Comparison of ENCODE assay signal across 32 mouse cellular contexts in genomic region chr7:35559838-35560237, GRCm38 (mm10). TPM values are rescaled to one million over a fixed set of nuclear protein-coding genes. Genes with fewer than 3 reads are reported as not detected.
A peak's percentile ranks its signal among the peaks of the same experiment; 100 is the strongest.
DNase-seq lines count a peak whose midpoint lies in the region; ATAC-seq and TF ChIP-seq lines count a peak whose summit lies in the region.
"Had no signal": no experiment of that assay in that cellular context is flagged by ENCODE, and none has a peak within 500 bp of the region (broad histone marks: within the 10 kb centered on the region; RNA-seq: fewer than 3 reads in every experiment).

No protein-coding gene starts in this region.

- peak; percentile 36 for DNase-seq in spleen, adult 12 weeks (ENCODE audit: low spot score)
- DNase-seq in spleen, postnatal 14 days (ENCODE audit: low spot score in 2 of 2): no peak
- DNase-seq in liver, embryonic 13.5 days: peak; percentile 55
- DNase-seq in adrenal gland, adult (ENCODE audit: inconsistent age in 2 of 2, low spot score in 1 of 2): no peak
- DNase-seq in hindbrain, postnatal 0 days (ENCODE audit: low spot score): no peak
- no peak for DNase-seq in thymus, postnatal 10 days (ENCODE audit: low spot score in 2 of 2)
- DNase-seq: adrenal gland, postnatal 14 days; B cell, adult 2 months; cerebellum, adult 11 months; cerebellum, postnatal 25 days; embryo, embryonic 11 days; gastrocnemius, postnatal 14 days; heart, adult 18-20 months; heart, postnatal 14 days; kidney, adult 11 months; kidney, postnatal 10 days; right cerebral cortex, postnatal 25 days; thymus, adult 2 months had no signal

- ATAC-seq in erythroblast, adult 5-6 weeks (replicated peaks; ENCODE audit: low FRiP score, poor library complexity, severe bottlenecking): peak; percentile 71
- ATAC-seq in liver, embryonic 13.5 days (ENCODE audit: low read depth): peak; percentile 52
- ATAC-seq in megakaryocyte-erythroid progenitor cell, adult 5-6 weeks (replicated peaks; ENCODE audit: low FRiP score, low TSS enrichment, poor library complexity, severe bottlenecking): peak; percentile 41
- ATAC-seq in hindbrain, postnatal 0 days: no peak
- ATAC-seq: activated CD4-positive, CD25-positive, alpha-beta regulatory T cell, adult 4 months; forebrain, embryonic 16.5 days; lung, postnatal 0 days; midbrain, embryonic 15.5 days had no signal

- peak overlapping the region; percentile 97 for H3K9ac ChIP-seq in liver, embryonic 13.5 days
- H3K9ac ChIP-seq in hindbrain, postnatal 0 days (replicated peaks; ENCODE audit: low read length): no peak overlapping the region
- H3K9ac ChIP-seq: embryonic facial prominence, embryonic 13.5 days; heart, embryonic 13.5 days; hindbrain, embryonic 12.5 days; midbrain, embryonic 15.5 days; neural tube, embryonic 12.5 days had no signal

- H3K4me1 ChIP-seq in liver, embryonic 13.5 days (replicated peaks): peaks cover 85% of the 10 kb centered on the region
- no peaks in the 10 kb centered on the region for H3K4me1 ChIP-seq in hindbrain, postnatal 0 days (ENCODE audit: insufficient read depth, low read length)
- H3K4me1 ChIP-seq: neural tube, embryonic 12.5 days had no signal

- peak overlapping the region; percentile 99 for H3K27ac ChIP-seq in liver, embryonic 13.5 days
- no peak overlapping the region for H3K27ac ChIP-seq in hindbrain, postnatal 0 days
- H3K27ac ChIP-seq: embryonic facial prominence, embryonic 13.5 days; heart, embryonic 13.5 days; hindbrain, embryonic 12.5 days; limb, embryonic 10.5 days; midbrain, embryonic 15.5 days; neural tube, embryonic 12.5 days had no signal

- H3K4me2 ChIP-seq in liver, embryonic 13.5 days: peak overlapping the region; percentile 59
- H3K4me2 ChIP-seq in hindbrain, postnatal 0 days (ENCODE audit: low read depth, low read length): no peak overlapping the region
- H3K4me2 ChIP-seq: embryonic facial prominence, embryonic 13.5 days; heart, embryonic 13.5 days; hindbrain, embryonic 12.5 days; midbrain, embryonic 15.5 days; neural tube, embryonic 12.5 days had no signal

- H3K36me3 ChIP-seq in liver, embryonic 13.5 days: no peaks in the 10 kb centered on the region
- H3K36me3 ChIP-seq in hindbrain, postnatal 0 days (ENCODE audit: insufficient read depth, low read length): no peaks in the 10 kb centered on the region
- H3K36me3 ChIP-seq: embryonic facial prominence, embryonic 13.5 days; heart, embryonic 13.5 days; hindbrain, embryonic 12.5 days; limb, embryonic 10.5 days; midbrain, embryonic 15.5 days; neural tube, embryonic 12.5 days had no signal

- no peak overlapping the region for H3K4me3 ChIP-seq in liver, embryonic 13.5 days (replicated peaks)
- H3K4me3 ChIP-seq in hindbrain, postnatal 0 days (ENCODE audit: low read length): no peak overlapping the region
- H3K4me3 ChIP-seq: embryonic facial prominence, embryonic 13.5 days; heart, embryonic 13.5 days; hindbrain, embryonic 12.5 days; limb, embryonic 10.5 days; midbrain, embryonic 15.5 days; neural tube, embryonic 12.5 days had no signal

- 31% methylated on average over 3 of the region's 3 CpGs for WGBS in liver, embryonic 13.5 days (ENCODE audit: insufficient replicate concordance)
- WGBS in hindbrain, postnatal 0 days: 95% methylated on average over 3 of the region's 3 CpGs

- no peaks in the 10 kb centered on the region for H3K9me3 ChIP-seq in liver, embryonic 13.5 days (replicated peaks)
- no peaks in the 10 kb centered on the region for H3K9me3 ChIP-seq in hindbrain, postnatal 0 days (ENCODE audit: low read length)
- H3K9me3 ChIP-seq: embryonic facial prominence, embryonic 13.5 days; heart, embryonic 13.5 days; hindbrain, embryonic 12.5 days; limb, embryonic 10.5 days; midbrain, embryonic 15.5 days; neural tube, embryonic 12.5 days had no signal

- H3K27me3 ChIP-seq in liver, embryonic 13.5 days: no peaks in the 10 kb centered on the region
- no peaks in the 10 kb centered on the region for H3K27me3 ChIP-seq in hindbrain, postnatal 0 days (ENCODE audit: insufficient read depth, low read length)
- H3K27me3 ChIP-seq: embryonic facial prominence, embryonic 13.5 days; heart, embryonic 13.5 days; hindbrain, embryonic 12.5 days; midbrain, embryonic 15.5 days; neural tube, embryonic 12.5 days had no signal

- TF ChIP-seq CTCF in hindbrain, postnatal 0 days (IDR thresholded peaks at IDR 0.05; ENCODE audit: low read depth): no peak

RNA-seq across cellular contexts. Expression of gene Nudt19, which starts 3.7 kb away (rescaled TPM):
- total RNA-seq in erythroblast, adult 5-6 weeks (2015; ENCODE audit: low replicate concordance): 55.3 and 55.8 TPM in 2 replicates
- total RNA-seq in erythroblast, adult 5-6 weeks (2017; ENCODE audit: low replicate concordance): 10.0 and 24.4 TPM in 2 replicates
- polyA plus RNA-seq in liver, embryonic 13.5 days (2015; fragmentation: Nextera tagmentation; extraction: Ambion mirVana): 96.0 and 105 TPM in 2 replicates
- total RNA-seq in megakaryocyte-erythroid progenitor cell, adult 5-6 weeks (2014; fragmentation: Nextera tagmentation): 116 and 170 TPM in 2 replicates
- 55.2 and 71.9 TPM in 2 replicates for total RNA-seq in megakaryocyte-erythroid progenitor cell, adult 5-6 weeks (2017)
- 57.4 and 58.5 TPM in 2 replicates for total RNA-seq in hindbrain, postnatal 0 days (2014; rRNA removed)
- polyA plus RNA-seq in hindbrain, postnatal 0 days (2015; fragmentation: Nextera tagmentation; extraction: Ambion mirVana): 133 and 144 TPM in 2 replicates

RNA-seq across cellular contexts. Expression of gene Tdrd12, which starts 22.3 kb away (rescaled TPM):
- not detected in 2 replicates for total RNA-seq in erythroblast, adult 5-6 weeks (2015; ENCODE audit: low replicate concordance)
- 0.94 TPM in 1 of 2 replicates, not detected in the other for total RNA-seq in erythroblast, adult 5-6 weeks (2017; ENCODE audit: low replicate concordance)
- polyA plus RNA-seq in liver, embryonic 13.5 days (2015; fragmentation: Nextera tagmentation; extraction: Ambion mirVana): 0.07 and 0.33 TPM in 2 replicates
- total RNA-seq in megakaryocyte-erythroid progenitor cell, adult 5-6 weeks (2014; fragmentation: Nextera tagmentation): 0.11 TPM in 1 of 2 replicates, not detected in the other
- total RNA-seq in megakaryocyte-erythroid progenitor cell, adult 5-6 weeks (2017): not detected in 2 replicates
- 0.07 and 0.68 TPM in 2 replicates for total RNA-seq in hindbrain, postnatal 0 days (2014; rRNA removed)
- 0.91 and 1.2 TPM in 2 replicates for polyA plus RNA-seq in hindbrain, postnatal 0 days (2015; fragmentation: Nextera tagmentation; extraction: Ambion mirVana)
- total RNA-seq: adrenal gland, postnatal 14 days; gastrocnemius, postnatal 14 days; liver, adult 2 months had no signal
- polyA plus RNA-seq: activated CD4-positive, CD25-positive, alpha-beta regulatory T cell, adult 4 months; liver, adult 2 months; lung, postnatal 0 days; spleen, adult 2 months; stomach, embryonic 14.5 days had no signal

RNA-seq across cellular contexts. Expression of gene Rgs9bp, which starts 25.5 kb away (rescaled TPM):
- total RNA-seq in erythroblast, adult 5-6 weeks (2015; ENCODE audit: low replicate concordance): 0.42 and 1.7 TPM in 2 replicates
- total RNA-seq in erythroblast, adult 5-6 weeks (2017; ENCODE audit: low replicate concordance): 0.14 and 0.68 TPM in 2 replicates
- polyA plus RNA-seq in liver, embryonic 13.5 days (2015; fragmentation: Nextera tagmentation; extraction: Ambion mirVana): 0.03 and 0.05 TPM in 2 replicates
- total RNA-seq in megakaryocyte-erythroid progenitor cell, adult 5-6 weeks (2014; fragmentation: Nextera tagmentation): 4.6 and 5.6 TPM in 2 replicates
- 3.1 and 4.0 TPM in 2 replicates for total RNA-seq in megakaryocyte-erythroid progenitor cell, adult 5-6 weeks (2017)
- 0.22 and 0.26 TPM in 2 replicates for total RNA-seq in hindbrain, postnatal 0 days (2014; rRNA removed)
- polyA plus RNA-seq in hindbrain, postnatal 0 days (2015; fragmentation: Nextera tagmentation; extraction: Ambion mirVana): 0.03 and 0.06 TPM in 2 replicates
- polyA plus RNA-seq: liver, adult 2 months had no signal

RNA-seq across cellular contexts. Expression of gene Ankrd27, which starts 26.2 kb away (rescaled TPM):
- 11.5 and 35.4 TPM in 2 replicates for total RNA-seq in erythroblast, adult 5-6 weeks (2015; ENCODE audit: low replicate concordance)
- total RNA-seq in erythroblast, adult 5-6 weeks (2017; ENCODE audit: low replicate concordance): 12.3 and 20.6 TPM in 2 replicates
- polyA plus RNA-seq in liver, embryonic 13.5 days (2015; fragmentation: Nextera tagmentation; extraction: Ambion mirVana): 26.1 and 31.7 TPM in 2 replicates
- 56.5 and 74.1 TPM in 2 replicates for total RNA-seq in megakaryocyte-erythroid progenitor cell, adult 5-6 weeks (2014; fragmentation: Nextera tagmentation)
- 45.4 and 57.9 TPM in 2 replicates for total RNA-seq in megakaryocyte-erythroid progenitor cell, adult 5-6 weeks (2017)
- total RNA-seq in hindbrain, postnatal 0 days (2014; rRNA removed): 15.6 and 19.7 TPM in 2 replicates
- polyA plus RNA-seq in hindbrain, postnatal 0 days (2015; fragmentation: Nextera tagmentation; extraction: Ambion mirVana): 12.0 and 15.1 TPM in 2 replicates

Comparison
In these comparisons a context has a peak if more than half of its experiments do, and no peak if none do; other contexts are left out.
1. DNase-seq: peak in spleen, adult 12 weeks (single experiment) and liver, embryonic 13.5 days (single experiment); none in spleen, postnatal 14 days (0 of 2), adrenal gland, adult (0 of 2), hindbrain, postnatal 0 days (single experiment) and thymus, postnatal 10 days (0 of 2).